Mouse (Mus musculus): Measurements from ENCODE around the gene Actl9. TPM values are rescaled to one million over a fixed set of nuclear protein-coding genes. Genes with fewer than 3 reads are reported as not detected.

Actl9 gene
- total RNA-seq (2014; rRNA removed): not detected in 2 replicates
- polyA plus RNA-seq (2015; fragmentation: Nextera tagmentation; extraction: Ambion mirVana): not detected in 2 replicates

DNA sequence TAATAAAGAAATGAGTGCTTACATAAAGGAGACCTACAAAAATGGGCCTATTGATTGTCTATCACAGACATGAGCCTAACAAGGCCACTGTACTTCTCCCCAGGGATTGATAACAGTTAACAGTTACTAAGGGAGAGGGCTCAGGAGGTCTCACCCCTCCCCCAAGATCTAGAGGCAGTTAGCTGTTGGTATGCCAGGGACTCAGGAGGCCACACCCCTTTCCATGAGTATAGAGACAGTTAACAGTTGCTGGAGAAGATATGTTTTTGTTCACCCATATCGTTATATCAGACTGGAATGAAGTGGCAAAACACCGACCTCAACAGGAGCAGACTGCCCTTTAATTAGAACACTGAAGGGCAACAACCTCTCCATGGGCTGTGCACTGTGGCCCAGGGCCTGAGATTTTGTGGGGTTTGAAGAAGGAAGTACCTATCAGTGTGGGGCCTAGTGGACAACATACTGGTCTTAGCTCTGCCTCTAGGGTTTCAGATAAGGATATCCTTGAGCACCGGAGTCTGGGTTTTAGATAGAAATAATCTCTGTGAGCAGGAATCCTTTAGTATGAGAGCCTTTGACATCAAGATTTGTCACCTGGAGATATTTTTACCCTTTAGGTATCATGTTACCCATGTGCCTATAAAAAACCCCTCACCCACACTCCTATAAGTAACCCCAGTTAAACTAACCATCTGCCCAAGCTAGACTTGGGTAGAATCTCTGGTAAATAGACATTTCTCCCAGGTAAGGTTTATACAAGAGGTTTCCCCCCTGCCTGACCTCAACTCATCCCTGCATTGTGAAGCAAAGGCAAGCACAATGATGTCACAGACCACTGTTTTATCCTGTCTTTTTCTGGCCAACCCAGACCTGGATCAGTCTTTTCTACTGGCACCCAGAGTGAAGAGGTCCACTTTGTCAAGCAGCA, at the start of gene Actl9:
Gene Actl9, plus strand, starts transcription at position 878 of the 928 bp plus-strand sequence.
- no peaks in the 10 kb centered on the region for H3K36me3 ChIP-seq (ENCODE audit: insufficient read depth, low read length)
- H3K27ac ChIP-seq (ENCODE audit: low read depth, low read length): no peak within 1 kb of the TSS
- WGBS: 87% methylated on average over 3 of the region's 3 CpGs
- no peaks in the 10 kb centered on the region for H3K9me3 ChIP-seq (ENCODE audit: low read length)
- H3K4me1 ChIP-seq (ENCODE audit: insufficient read depth, low read length): no peaks in the 10 kb centered on the region
- no peak for TF ChIP-seq CTCF (IDR thresholded peaks at IDR 0.05)
- no peak within 1 kb of the TSS for H3K9ac ChIP-seq (replicated peaks; ENCODE audit: low read length, poor library complexity, severe bottlenecking)
- no peaks in the 10 kb centered on the region for H3K27me3 ChIP-seq (ENCODE audit: insufficient read depth, low read length)
- H3K4me2 ChIP-seq (ENCODE audit: low read depth, low read length, poor library complexity, severe bottlenecking): no peak within 1 kb of the TSS
- ATAC-seq (ENCODE audit: low FRiP score): no peak
- no peak for DNase-seq (ENCODE audit: low spot score)
- no peak within 1 kb of the TSS for H3K4me3 ChIP-seq (ENCODE audit: low read depth, low read length)

DNA sequence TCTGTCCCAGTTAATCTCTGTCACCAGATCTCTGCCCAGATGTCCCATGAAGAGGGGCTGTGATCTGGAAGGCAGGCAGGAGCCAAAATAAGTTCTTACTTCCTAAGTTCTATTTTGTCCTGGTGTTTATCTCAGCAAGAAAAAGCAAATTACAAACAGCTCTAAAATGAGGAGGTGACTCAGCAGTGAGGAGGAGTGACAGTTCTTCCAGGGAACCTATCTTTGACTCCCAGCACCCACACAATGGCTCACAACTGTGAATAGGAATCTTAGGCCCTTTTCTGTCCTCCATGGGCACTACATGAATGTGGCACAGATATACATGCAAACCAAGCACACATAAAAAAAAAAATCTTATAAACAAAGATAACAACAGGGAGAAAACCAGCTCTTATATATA, 47.0 kb upstream of the Actl9 start:
- no peak overlapping the region for H3K9ac ChIP-seq (replicated peaks; ENCODE audit: low read length, poor library complexity, severe bottlenecking)
- no peaks in the 10 kb centered on the region for H3K9me3 ChIP-seq (ENCODE audit: low read length)
- H3K36me3 ChIP-seq (ENCODE audit: insufficient read depth, low read length): peaks cover 29% of the 10 kb centered on the region
- H3K4me2 ChIP-seq (ENCODE audit: low read depth, low read length, poor library complexity, severe bottlenecking): no peak overlapping the region
- TF ChIP-seq CTCF (IDR thresholded peaks at IDR 0.05): no peak
- no peaks in the 10 kb centered on the region for H3K27me3 ChIP-seq (ENCODE audit: insufficient read depth, low read length)
- DNase-seq (ENCODE audit: low spot score) (no peak), ATAC-seq (ENCODE audit: low FRiP score) (no peak)
- H3K4me1 ChIP-seq (ENCODE audit: insufficient read depth, low read length): no peaks in the 10 kb centered on the region
- H3K27ac ChIP-seq (ENCODE audit: low read depth, low read length): no peak overlapping the region
- H3K4me3 ChIP-seq (ENCODE audit: low read depth, low read length): no peak overlapping the region

DNA sequence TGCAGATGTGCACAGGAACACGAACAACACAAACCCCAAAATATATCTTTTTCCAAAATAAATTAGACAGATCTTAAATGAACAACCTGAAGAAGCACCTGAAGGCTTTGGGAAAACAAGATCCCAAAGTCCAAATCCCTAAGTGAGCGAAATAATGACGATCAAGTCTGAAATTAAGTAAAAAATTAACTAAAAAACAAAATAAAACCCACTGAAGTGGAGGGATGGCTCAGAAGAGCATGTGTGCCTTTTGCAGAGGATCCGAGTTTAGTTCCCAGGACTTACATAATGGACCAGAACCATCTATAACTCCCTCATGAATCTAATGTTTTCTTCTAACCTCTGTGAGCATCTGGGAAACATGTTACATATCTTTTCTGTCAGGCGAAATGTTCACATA, 40.4 kb upstream of the Actl9 start:
- Histone ChIP-seq H3K27ac (ENCODE audit: low read depth, low read length) (no peak overlapping the region), H3K4me2 (ENCODE audit: low read depth, low read length, poor library complexity, severe bottlenecking) (no peak overlapping the region), H3K27me3 (ENCODE audit: insufficient read depth, low read length) (no peaks in the 10 kb centered on the region), H3K9ac (replicated peaks; ENCODE audit: low read length, poor library complexity, severe bottlenecking) (no peak overlapping the region), H3K4me3 (ENCODE audit: low read depth, low read length) (no peak overlapping the region), H3K36me3 (ENCODE audit: insufficient read depth, low read length) (no peaks in the 10 kb centered on the region), H3K4me1 (ENCODE audit: insufficient read depth, low read length) (no peaks in the 10 kb centered on the region), H3K9me3 (ENCODE audit: low read length) (no peaks in the 10 kb centered on the region)
- no peak for DNase-seq (ENCODE audit: low spot score)
- TF ChIP-seq CTCF (IDR thresholded peaks at IDR 0.05): no peak
- 98% methylated on average over 5 of the region's 5 CpGs for WGBS
- ATAC-seq (ENCODE audit: low FRiP score): no peak

DNA sequence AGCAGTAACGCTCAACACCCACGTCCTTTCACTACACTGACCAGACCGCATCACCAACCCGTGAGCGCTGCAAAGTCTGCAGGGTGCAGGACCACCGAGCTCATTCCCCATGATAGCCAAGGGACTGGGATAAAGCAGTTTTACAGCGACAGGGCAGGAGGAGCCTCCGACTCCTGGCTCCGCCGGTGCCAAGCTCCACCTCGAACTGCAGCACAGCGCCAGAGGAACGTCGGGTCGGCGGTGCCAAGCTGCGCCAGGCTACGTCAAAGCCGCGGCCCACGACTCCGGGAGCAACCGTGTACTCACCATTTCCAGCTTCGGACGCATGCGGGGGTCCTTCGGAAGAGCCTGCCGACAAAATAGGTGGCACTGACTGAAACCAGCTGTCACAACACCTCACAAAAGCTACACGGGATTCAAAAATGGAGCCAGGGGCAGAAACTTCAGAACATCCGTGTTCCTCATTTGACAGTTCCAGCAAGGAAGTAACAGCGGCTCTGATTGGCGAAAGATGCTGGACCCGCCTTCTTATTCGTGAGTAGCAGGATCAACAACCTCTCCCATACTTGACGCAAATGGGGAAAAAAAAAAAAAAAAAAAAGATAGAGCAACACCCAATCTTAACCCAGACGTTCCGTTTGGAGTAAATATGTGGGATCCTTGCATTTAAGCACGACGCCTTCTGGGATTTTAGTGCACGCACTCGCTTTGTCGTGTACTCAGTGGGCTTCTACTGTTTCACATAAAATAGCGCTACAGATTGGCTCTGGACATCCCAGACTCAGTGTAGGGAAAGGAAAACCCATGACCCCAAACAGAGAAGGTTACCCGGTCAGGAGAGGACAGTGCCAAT, 38.3 kb upstream of the Actl9 start, which contains the start of gene Zfp101:
Gene Zfp101, minus strand, starts transcription at position 460 of the 853 bp plus-strand sequence.
- no peaks in the 10 kb centered on the region for H3K4me1 ChIP-seq (ENCODE audit: insufficient read depth, low read length)
- peak; percentile 97 for DNase-seq (ENCODE audit: low spot score)

DNA sequence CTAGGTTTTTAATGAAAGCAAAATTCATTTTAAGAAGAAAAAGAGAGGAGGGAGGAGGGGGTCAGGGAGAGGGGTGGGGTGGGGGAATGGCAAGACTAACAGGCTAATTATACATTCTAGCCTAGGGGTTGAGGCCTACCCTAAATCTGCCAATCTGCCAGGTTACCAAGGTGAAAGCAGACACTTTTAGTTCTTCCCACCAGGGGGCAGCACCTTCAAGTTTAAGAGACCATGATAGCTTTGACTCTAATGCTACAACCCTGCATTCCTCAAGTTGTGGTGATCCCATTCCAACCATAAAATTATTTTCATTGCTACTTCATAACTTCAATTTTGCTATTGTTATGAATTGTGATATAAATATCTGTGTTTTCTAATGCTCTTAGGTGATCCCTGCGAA, 6.5 kb downstream of the Actl9 start:
- ATAC-seq (ENCODE audit: low FRiP score): no peak
- WGBS: 67% methylated on average over 1 of the region's 1 CpGs
- no peaks in the 10 kb centered on the region for H3K36me3 ChIP-seq (ENCODE audit: insufficient read depth, low read length)
- H3K4me2 ChIP-seq (ENCODE audit: low read depth, low read length, poor library complexity, severe bottlenecking): no peak overlapping the region
- H3K9ac ChIP-seq (replicated peaks; ENCODE audit: low read length, poor library complexity, severe bottlenecking): no peak overlapping the region
- peak; percentile 79 for TF ChIP-seq CTCF (IDR thresholded peaks at IDR 0.05)
- H3K4me3 ChIP-seq (ENCODE audit: low read depth, low read length): no peak overlapping the region
- peak; percentile 83 for DNase-seq (ENCODE audit: low spot score)
- no peaks in the 10 kb centered on the region for H3K9me3 ChIP-seq (ENCODE audit: low read length)
- H3K27ac ChIP-seq (ENCODE audit: low read depth, low read length): no peak overlapping the region
- H3K27me3 ChIP-seq (ENCODE audit: insufficient read depth, low read length): no peaks in the 10 kb centered on the region
- no peaks in the 10 kb centered on the region for H3K4me1 ChIP-seq (ENCODE audit: insufficient read depth, low read length)

More for the DNA sequence above, 38.3 kb upstream of the Actl9 start, which contains the start of gene Zfp101:
- peak within 1 kb of the TSS; percentile 83 for H3K4me3 ChIP-seq (ENCODE audit: low read depth, low read length)
- no peaks in the 10 kb centered on the region for H3K9me3 ChIP-seq (ENCODE audit: low read length)
- no peak for TF ChIP-seq CTCF (IDR thresholded peaks at IDR 0.05)
- H3K4me2 ChIP-seq (ENCODE audit: low read depth, low read length, poor library complexity, severe bottlenecking): peak within 1 kb of the TSS; percentile 51
- peak within 1 kb of the TSS; percentile 62 for H3K9ac ChIP-seq (replicated peaks; ENCODE audit: low read length, poor library complexity, severe bottlenecking)
- WGBS: under 1% methylated on average over 44 of the region's 44 CpGs
- no peaks in the 10 kb centered on the region for H3K27me3 ChIP-seq (ENCODE audit: insufficient read depth, low read length)
- peak; percentile 99 for ATAC-seq (ENCODE audit: low FRiP score)
- peak within 1 kb of the TSS; percentile 79 for H3K27ac ChIP-seq (ENCODE audit: low read depth, low read length)
- H3K36me3 ChIP-seq (ENCODE audit: insufficient read depth, low read length): no peaks in the 10 kb centered on the region
